ENCODE assay signal across 7 mouse cellular contexts in the genomic region with DNA sequence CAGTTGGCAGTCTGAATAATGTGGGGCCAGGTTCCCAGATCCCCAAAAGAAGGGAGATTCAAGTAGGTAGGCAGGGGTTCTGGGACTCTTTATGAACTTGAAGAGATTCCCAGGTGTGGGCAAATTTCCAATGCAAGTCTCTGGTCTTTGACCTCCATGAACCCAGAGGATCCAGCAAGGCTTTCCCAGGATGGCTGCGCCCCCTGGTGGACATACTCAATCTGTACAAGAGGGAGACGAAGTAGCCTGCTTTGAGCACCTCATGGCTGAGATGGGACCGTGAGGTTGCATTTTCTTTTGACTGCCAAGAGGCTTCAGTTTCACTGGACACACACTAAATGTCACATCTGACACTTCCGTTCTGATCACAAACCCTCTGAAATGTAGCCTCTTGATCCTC. TPM values are rescaled to one million over a fixed set of nuclear protein-coding genes. Genes with fewer than 3 reads are reported as not detected.
A peak's percentile ranks its signal among the peaks of the same experiment; 100 is the strongest.
DNase-seq lines count a peak whose midpoint lies in the region; ATAC-seq and TF ChIP-seq lines count a peak whose summit lies in the region.

No protein-coding gene starts in this region.

- DNase-seq in ES-E14 (ENCODE audit: low read depth, low spot score): peak; percentile 79
- peak; percentile 87 to 88 for DNase-seq in adrenal gland, adult 18-20 months (ENCODE audit: low spot score in 2 of 2)
- DNase-seq in embryo, embryonic 10.5 days (ENCODE audit: low spot score): peak; percentile 95
- DNase-seq in layer of hippocampus, postnatal 14 days (ENCODE audit: low spot score in 2 of 2): peak; percentile 66 to 67
- peak; percentile 90 for DNase-seq in lung, postnatal 10 days
- peak; percentile 28 to 65 for DNase-seq in spleen, adult 2 months (ENCODE audit: low read depth in 1 of 2, low spot score in 2 of 2)

- 8% methylated on average over 4 of the region's 4 CpGs for WGBS in heart, embryonic 15.5 days
- WGBS in spleen, adult 2 months: 8% methylated on average over 4 of the region's 4 CpGs

- in situ Hi-C loops in ES-E14 (cut with MboI; ENCODE audit: low sequenced_read_pairs in 2 of 2, unreplicated experiment in 2 of 2): no loop called here

- no peak overlapping the region for H3K4me2 ChIP-seq in heart, embryonic 15.5 days

- H3K27me3 ChIP-seq in heart, embryonic 15.5 days: no peaks in the 10 kb centered on the region
- no peaks in the 10 kb centered on the region for H3K27me3 ChIP-seq in spleen, adult 2 months (ENCODE audit: control insufficient read depth, insufficient read depth, low read length)

- H3K9me3 ChIP-seq in ES-E14 (ENCODE audit: control insufficient read depth, insufficient read depth, low read depth, low read length): no peaks in the 10 kb centered on the region
- H3K9me3 ChIP-seq in heart, embryonic 15.5 days (replicated peaks): no peaks in the 10 kb centered on the region

- H3K9ac ChIP-seq in ES-E14 (ENCODE audit: insufficient read depth, low read depth, low read length, poor library complexity, severe bottlenecking): no peak overlapping the region
- H3K9ac ChIP-seq in heart, embryonic 15.5 days: no peak overlapping the region

- peak; percentile 83; the same call in 1 of the 2 replicates for TF ChIP-seq CTCF in spleen, adult 2 months (IDR thresholded peaks at IDR 0.05; ENCODE audit: extremely low read depth, insufficient read depth, insufficient read length, insufficient replicate concordance)

- ATAC-seq in heart, embryonic 15.5 days (replicated peaks; ENCODE audit: insufficient number of reproducible peaks, insufficient read depth, low FRiP score, low read depth): no peak

- no peak overlapping the region for H3K27ac ChIP-seq in ES-E14 (ENCODE audit: insufficient read depth, low read depth, low read length, poor library complexity, severe bottlenecking)
- peak overlapping the region; percentile 29; the same call in 1 of the 2 replicates for H3K27ac ChIP-seq in heart, embryonic 15.5 days
- no peak overlapping the region for H3K27ac ChIP-seq in spleen, adult 2 months (ENCODE audit: insufficient read depth, low read length)

- H3K4me1 ChIP-seq in ES-E14 (ENCODE audit: control insufficient read depth in 2 of 2, insufficient read depth in 2 of 2, low read length in 2 of 2, poor library complexity in 1 of 2): peaks cover 0 to 2% of the 10 kb centered on the region in 2 experiments; a peak in 2 of 4 replicates
- peaks cover 48% of the 10 kb centered on the region for H3K4me1 ChIP-seq in heart, embryonic 15.5 days (replicated peaks)
- no peaks in the 10 kb centered on the region; the same call in 1 of the 2 replicates for H3K4me1 ChIP-seq in spleen, adult 2 months (ENCODE audit: control insufficient read depth, insufficient read depth, insufficient read length)

- no peak overlapping the region for H3K4me3 ChIP-seq in ES-E14 (ENCODE audit: insufficient read depth in 1 of 2, low read depth in 1 of 2, low read length in 2 of 2, poor library complexity in 1 of 2, severe bottlenecking in 1 of 2)
- H3K4me3 ChIP-seq in heart, embryonic 15.5 days: no peak overlapping the region
- no peak overlapping the region for H3K4me3 ChIP-seq in spleen, adult 2 months (ENCODE audit: extremely low read depth, insufficient read depth, insufficient read length)

- TF ChIP-seq POLR2A in spleen, adult 2 months (IDR thresholded peaks at IDR 0.05; ENCODE audit: low read depth, low read length): no peak

- H3K36me3 ChIP-seq in ES-E14 (ENCODE audit: control insufficient read depth, insufficient read depth, low read length, poor library complexity, severe bottlenecking): peaks cover 7% of the 10 kb centered on the region; the same call in 1 of the 2 replicates
- peaks cover 42% of the 10 kb centered on the region for H3K36me3 ChIP-seq in heart, embryonic 15.5 days
- no peaks in the 10 kb centered on the region for H3K36me3 ChIP-seq in spleen, adult 2 months (ENCODE audit: control insufficient read depth, insufficient read depth, low read length)

TF ChIP-seq in ES-E14, 5 proteins besides CTCF, POLR2A, EP300 and RAD21:
- no peak for TF ChIP-seq HCFC1 (IDR thresholded peaks at IDR 0.05; ENCODE audit: borderline replicate concordance, insufficient read depth, low read length)
- peak; percentile 48; the same call in 1 of the 2 replicates for TF ChIP-seq ZC3H11A (IDR thresholded peaks at IDR 0.05; ENCODE audit: borderline replicate concordance, low read depth, low read length)
- peak; percentile 13; the same call in 1 of the 2 replicates for TF ChIP-seq MAFK (IDR thresholded peaks at IDR 0.05; ENCODE audit: insufficient read depth, low read depth, low read length)

RNA-seq across cellular contexts. Expression of gene Ccdc102a, which starts 9.1 kb away (rescaled TPM):
- total RNA-seq in ES-E14 (2012; rRNA removed): 10.7 and 11.0 TPM in 2 replicates
- 1 to 10 TPM; 5.2 to 5.5 TPM for total RNA-seq in adrenal gland, adult 18-20 months (2021)
- polyA plus RNA-seq in heart, embryonic 15.5 days (2015; fragmentation: Nextera tagmentation; extraction: Ambion mirVana): 18.6 and 25.1 TPM in 2 replicates
- total RNA-seq in layer of hippocampus, postnatal 14 days (2021): 1 to 10 TPM; 2.7 to 3.8 TPM
- 10.7 and 14.2 TPM in 2 replicates for polyA plus RNA-seq in spleen, adult 2 months (2012; rRNA removed)

RNA-seq across cellular contexts. Expression of gene Adgrg5, which starts 14.6 kb away (rescaled TPM):
- 1.1 and 2.2 TPM in 2 replicates for total RNA-seq in ES-E14 (2012; rRNA removed)
- total RNA-seq in adrenal gland, adult 18-20 months (2021): 1 to 10 TPM; 1.4 to 1.6 TPM
- 0.25 and 1.2 TPM in 2 replicates for polyA plus RNA-seq in heart, embryonic 15.5 days (2015; fragmentation: Nextera tagmentation; extraction: Ambion mirVana)
- not detected for total RNA-seq in layer of hippocampus, postnatal 14 days (2021)
- polyA plus RNA-seq in spleen, adult 2 months (2012; rRNA removed): 36.0 and 43.2 TPM in 2 replicates

RNA-seq across cellular contexts. Expression of gene Dok4, which starts 32.7 kb away (rescaled TPM):
- total RNA-seq in ES-E14 (2012; rRNA removed): 4.3 and 4.9 TPM in 2 replicates
- total RNA-seq in adrenal gland, adult 18-20 months (2021): 1 to 10 TPM; 7.7 to 9.8 TPM
- polyA plus RNA-seq in heart, embryonic 15.5 days (2015; fragmentation: Nextera tagmentation; extraction: Ambion mirVana): 22.9 and 31.6 TPM in 2 replicates
- 10 to 100 TPM; 50.2 to 54.1 TPM for total RNA-seq in layer of hippocampus, postnatal 14 days (2021)
- 5.3 and 5.8 TPM in 2 replicates for polyA plus RNA-seq in spleen, adult 2 months (2012; rRNA removed)

RNA-seq across cellular contexts. Expression of gene Polr2c, which starts 51.6 kb away (rescaled TPM):
- total RNA-seq in ES-E14 (2012; rRNA removed): 88.7 and 119 TPM in 2 replicates
- 10 to 100 TPM; 61.9 to 65.1 TPM for total RNA-seq in adrenal gland, adult 18-20 months (2021)
- polyA plus RNA-seq in heart, embryonic 15.5 days (2015; fragmentation: Nextera tagmentation; extraction: Ambion mirVana): 107 and 122 TPM in 2 replicates
- 10 to 100 TPM; 50.0 to 57.8 TPM for total RNA-seq in layer of hippocampus, postnatal 14 days (2021)
- 56.4 and 56.8 TPM in 2 replicates for polyA plus RNA-seq in spleen, adult 2 months (2012; rRNA removed)
